Mouse (Mus musculus) yolk sac, embryonic 10.5 days (tissue): Measurements from ENCODE around the gene Lce1c.
"Not testable (repeated sequence)": the region's sequence is repeated elsewhere in the genome, so short reads cannot be mapped to it uniquely, and the experiment has no call there.

Source experiments
- DNase-seq: peaks from one replicate; pipeline ENCODE4 v3.0.0-alpha.2; 2017; ENCODE audit warnings: low spot score

The Lce1c gene

GRCm38 (mm10) chr3:92678947-92679346, at the start of gene Lce1c:
Gene Lce1c (plus strand): TSS chr3:92679247.
- DNase-seq: no peak

DNA sequence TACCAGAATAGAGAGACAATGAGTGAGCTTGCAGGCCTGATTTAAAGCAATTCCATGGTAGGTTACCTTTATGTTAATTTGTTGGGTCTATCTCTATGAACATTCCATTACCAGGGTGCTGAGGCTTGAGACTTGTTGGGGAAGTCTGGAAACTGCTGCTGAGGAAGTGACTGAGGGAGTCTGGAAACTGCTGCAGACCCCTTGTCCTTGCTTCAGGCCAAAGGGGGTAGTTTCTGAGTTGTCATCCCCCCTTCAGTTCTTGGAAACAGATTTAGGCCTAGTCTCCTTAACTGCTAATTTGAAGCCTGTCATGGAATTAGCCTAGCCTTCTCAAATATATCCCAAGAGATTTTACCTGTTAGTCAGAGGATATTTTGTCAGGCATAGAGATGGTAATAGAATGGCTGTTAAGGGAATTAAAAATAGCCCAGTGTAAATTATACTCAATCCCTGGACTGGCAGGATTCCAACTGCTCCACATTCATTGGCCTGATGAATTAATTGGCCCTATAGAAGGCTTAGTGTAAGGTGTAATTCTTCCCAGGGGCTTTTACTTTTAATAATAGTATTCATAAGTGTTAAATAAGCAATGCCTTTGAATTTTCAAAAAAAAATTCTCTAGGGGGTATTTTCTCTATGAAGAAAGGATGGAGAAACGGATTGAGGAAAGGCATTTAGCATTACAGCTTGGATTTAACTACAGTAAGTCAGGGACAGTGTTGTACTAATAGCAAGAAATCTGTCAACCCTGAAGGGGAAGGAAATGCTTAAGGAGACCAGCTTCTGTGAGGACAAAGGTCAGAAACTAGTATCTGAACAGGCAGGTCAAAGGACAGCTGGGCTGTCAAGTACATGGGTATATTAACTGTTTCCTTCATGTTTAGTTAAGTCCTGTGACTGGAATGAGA, 41.0 kb upstream of the Lce1c start:
- no peak for DNase-seq

DNA sequence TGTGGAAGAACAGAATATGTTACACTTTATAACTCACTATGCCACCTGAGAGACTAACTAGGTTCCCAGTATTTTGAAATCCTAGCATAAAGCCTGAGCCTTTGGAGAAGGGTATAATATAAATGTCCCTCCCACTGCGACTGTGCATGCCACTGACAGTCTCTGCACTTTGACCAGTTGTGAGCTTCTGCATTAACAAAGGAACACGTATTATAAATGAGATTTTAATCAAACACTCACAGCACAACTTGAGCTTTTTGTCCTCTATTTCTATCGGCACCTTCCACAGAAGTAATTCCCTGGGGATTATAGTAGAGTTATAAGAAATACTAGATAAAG, 40.4 kb upstream of the Lce1c start:
- DNase-seq: peak; percentile 11

DNA sequence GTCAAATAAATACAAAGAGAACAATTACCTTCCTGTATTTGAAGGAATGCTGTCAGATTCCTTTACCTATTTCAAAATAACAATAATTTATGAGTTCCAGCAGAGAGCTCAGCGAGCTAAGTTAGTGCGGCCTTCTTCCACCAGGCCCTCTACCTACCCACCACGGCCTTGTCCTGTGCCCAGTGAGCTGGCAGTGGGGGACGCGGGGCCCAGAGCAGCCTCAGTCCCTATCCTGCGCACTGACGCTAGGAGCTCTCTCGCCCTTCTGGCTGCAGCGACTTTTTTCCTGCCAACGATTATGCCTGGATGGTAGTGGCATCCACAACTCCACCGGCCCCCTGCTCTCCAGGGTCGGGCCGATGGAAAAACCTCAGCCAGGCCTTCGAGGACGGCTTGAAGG, 39.2 kb upstream of the Lce1c start:
- no peak for DNase-seq

DNA sequence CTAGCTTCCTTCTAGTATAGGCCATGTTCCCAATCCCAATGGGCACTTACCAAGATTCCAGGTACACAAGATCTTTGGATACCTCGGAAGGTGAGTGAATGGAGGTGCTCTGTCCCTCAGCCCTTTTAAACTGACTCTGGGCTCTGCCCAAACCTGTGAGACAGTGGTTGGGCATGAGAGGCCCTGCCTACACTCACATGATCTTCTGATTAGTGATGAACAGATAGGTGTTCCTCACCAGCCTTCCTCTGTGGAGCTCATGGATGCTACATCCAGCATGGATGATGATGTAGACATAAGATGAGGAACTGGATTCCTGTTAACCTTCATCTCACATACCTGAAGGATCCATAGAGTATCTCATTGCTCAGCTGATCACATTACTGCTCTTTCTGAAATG, 30.8 kb upstream of the Lce1c start, which contains the start of gene Lce1a1:
Gene Lce1a1 (minus strand): TSS at position 101 of the 400 bp plus-strand sequence.
- DNase-seq: no peak

DNA sequence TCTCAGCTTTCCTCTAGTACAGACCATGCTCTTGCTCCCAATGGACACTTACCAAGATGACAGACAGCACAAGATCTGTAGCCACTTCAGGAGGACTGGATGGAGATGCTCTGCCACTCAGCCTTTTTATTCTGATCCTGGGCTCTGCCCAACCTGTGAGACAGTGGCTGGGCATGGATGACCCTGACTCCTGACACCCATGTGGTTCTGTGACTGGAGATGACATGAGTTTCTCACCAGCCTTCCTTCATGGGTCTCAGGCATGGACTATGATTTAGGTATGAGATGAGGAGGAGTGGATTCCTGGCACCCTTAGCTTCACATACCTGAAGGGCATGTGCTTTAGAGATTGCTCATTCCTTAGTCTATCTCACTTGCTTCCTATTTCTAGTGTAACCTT, 22.2 kb upstream of the Lce1c start, which contains the start of gene Lce1b:
Gene Lce1b (minus strand): TSS at position 101 of the 400 bp plus-strand sequence.
- DNase-seq: no peak

GRCm38 (mm10) chr3:92670215-92670614, 8.8 kb upstream of the Lce1c start, which contains the start of gene Lce1a2:
Gene Lce1a2 (minus strand): TSS chr3:92670315.
- no peak for DNase-seq

- DNase-seq: no peak
These were observed 8.1 kb downstream of the Lce1c start, which contains the start of gene Lce1d for GRCm38 (mm10) chr3:92687110-92687509. Gene Lce1d (minus strand): TSS chr3:92687210.

DNA sequence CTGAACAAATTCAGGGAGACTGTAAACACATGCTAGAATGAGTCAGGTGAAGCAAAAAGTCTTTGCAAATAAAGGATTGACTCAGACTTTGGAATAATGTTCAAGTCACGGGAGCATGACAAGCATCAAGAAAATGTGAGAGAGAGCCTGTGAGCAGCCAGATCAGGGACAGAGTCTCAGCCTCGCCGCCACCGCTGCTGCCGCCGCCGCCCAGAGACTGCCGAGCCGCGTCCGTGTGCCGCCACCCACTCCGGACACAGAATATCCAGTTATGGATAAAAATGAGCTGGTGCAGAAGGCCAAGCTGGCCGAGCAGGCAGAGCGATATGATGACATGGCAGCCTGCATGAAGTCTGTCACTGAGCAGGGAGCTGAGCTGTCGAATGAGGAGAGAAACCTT, 10.1 kb downstream of the Lce1c start:
- not testable (repeated sequence) for DNase-seq

DNA sequence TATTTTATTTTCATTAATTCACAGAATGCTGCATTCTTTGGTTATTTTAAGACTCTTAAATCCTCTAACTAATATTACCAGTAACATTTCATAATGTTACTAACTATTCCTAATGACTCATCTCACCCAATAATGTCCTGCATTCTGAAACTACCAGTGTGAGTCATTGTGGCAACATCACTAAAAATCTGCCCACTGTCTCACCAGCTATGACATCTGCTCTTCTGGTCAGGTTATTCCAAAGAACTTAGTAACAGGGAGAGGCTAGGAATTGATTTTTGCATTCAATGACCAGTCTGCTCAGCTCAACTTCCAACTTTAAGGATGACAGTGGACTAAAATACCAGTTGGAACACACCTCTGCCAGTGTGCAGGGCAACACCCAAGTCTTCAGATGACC, 12.6 kb downstream of the Lce1c start:
- DNase-seq: no peak

GRCm38 (mm10) chr3:92694613-92695012, 15.6 kb downstream of the Lce1c start:
- no peak for DNase-seq

GRCm38 (mm10) chr3:92708974-92709373, 29.9 kb downstream of the Lce1c start, which contains the start of gene Lce1e:
Gene Lce1e (minus strand): TSS chr3:92709074.
- no peak for DNase-seq

GRCm38 (mm10) chr3:92715122-92715521, 36.1 kb downstream of the Lce1c start:
- no peak for DNase-seq

GRCm38 (mm10) chr3:92720250-92720649, 41.2 kb downstream of the Lce1c start, which contains the start of gene Lce1f:
Gene Lce1f (minus strand): TSS chr3:92720350.
- DNase-seq: no peak

- DNase-seq: no peak
These were observed 43.6 kb downstream of the Lce1c start for GRCm38 (mm10) chr3:92722631-92723030.
